Mouse (Mus musculus) heart, embryonic 14.5 days (tissue): ENCODE data around the gene Mettl16. TPM values are rescaled to one million over a fixed set of nuclear protein-coding genes. Genes with fewer than 3 reads are reported as not detected.

Experiments
- ATAC-seq: fragments of 200-750 bp; cut with Nextera tagmentation; 2 replicates; pipeline ENCODE4 v1.8.0; 2017; ENCODE audit warnings: low read depth, moderate TSS enrichment; ENCODE audit not compliant: insufficient number of reproducible peaks, insufficient read depth, low FRiP score
- H3K27ac ChIP-seq, 2 experiments: fragments of 200-500 bp in 1 of 2; fragments of 300-500 bp in 1 of 2; sonication (generic) in 1 of 2; replicated peaks in 1 of 2; 2 replicates each; pipeline ENCODE4 v1.5.1; 2012 to 2014; ENCODE audit warnings: low read depth in 2 of 2, low read length in 2 of 2, control low read depth in 1 of 2, mild to moderate bottlenecking in 1 of 2, mixed read lengths in 1 of 2; ENCODE audit not compliant: control insufficient read depth in 1 of 2, insufficient read depth in 1 of 2
- H3K27me3 ChIP-seq: fragments of 300-500 bp; sonication (generic); 2 replicates; pipeline ENCODE4 v1.6.1; 2014; ENCODE audit warnings: mild to moderate bottlenecking, low read length, control low read depth; ENCODE audit not compliant: control insufficient read depth, insufficient read depth
- H3K36me3 ChIP-seq: fragments of 300-500 bp; sonication (generic); 2 replicates; pipeline ENCODE4 v1.6.1; 2014; ENCODE audit warnings: mild to moderate bottlenecking, control low read depth, low read length, mixed read lengths; ENCODE audit not compliant: control insufficient read depth, insufficient read depth
- H3K4me1 ChIP-seq, 2 experiments: fragments of 200-500 bp in 1 of 2; fragments of 300-500 bp in 1 of 2; sonication (generic) in 1 of 2; 2 replicates each; pipeline ENCODE4 v1.6.1; 2012 to 2014; ENCODE audit warnings: low read length in 2 of 2, control low read depth in 1 of 2, mixed read lengths in 1 of 2; ENCODE audit not compliant: control insufficient read depth in 2 of 2, insufficient read depth in 2 of 2
- H3K4me2 ChIP-seq: fragments of 300-500 bp; sonication (generic); 2 replicates; pipeline ENCODE4 v1.6.1; 2014; ENCODE audit warnings: mild to moderate bottlenecking, low read length
- H3K4me3 ChIP-seq, 2 experiments: fragments of 200-500 bp in 1 of 2; fragments of 300-500 bp in 1 of 2; sonication (generic) in 1 of 2; 2 replicates each; pipeline ENCODE4 v1.5.1; 2012 to 2014; ENCODE audit warnings: low read length in 2 of 2, mild to moderate bottlenecking in 2 of 2, control low read depth in 1 of 2, low read depth in 1 of 2, moderate library complexity in 1 of 2; ENCODE audit not compliant: control insufficient read depth in 1 of 2, insufficient read depth in 1 of 2
- H3K9ac ChIP-seq: fragments of 300-500 bp; sonication (generic); 2 replicates; pipeline ENCODE4 v1.6.1; 2014; ENCODE audit warnings: mild to moderate bottlenecking, low read length
- H3K9me3 ChIP-seq: fragments of 300-500 bp; sonication (generic); 2 replicates; pipeline ENCODE4 v1.6.1; 2016; ENCODE audit warnings: low read length, control low read depth; ENCODE audit not compliant: control insufficient read depth
- WGBS: fragments of 180-500 bp; shearing (Covaris S2); extraction: QIAGEN DNeasy Blood & Tissue Kit; methylation state at CpG from one replicate; pipeline ENCODE4 v1.1.7; 2014; 5-methylcytosine and 5-hydroxymethylcytosine counted together
- polyA plus RNA-seq: library from polyadenylated mRNA; unstranded; fragments of >200 nt; fragmentation: Nextera tagmentation; extraction: Ambion mirVana; gene quantifications from 2 replicates; pipeline ENCODE4 v1.2.1, GENCODE M21; 2014

Mettl16 gene
- polyA plus RNA-seq, 1 experiment from 2014 or later = 20.3 TPM

DNA sequence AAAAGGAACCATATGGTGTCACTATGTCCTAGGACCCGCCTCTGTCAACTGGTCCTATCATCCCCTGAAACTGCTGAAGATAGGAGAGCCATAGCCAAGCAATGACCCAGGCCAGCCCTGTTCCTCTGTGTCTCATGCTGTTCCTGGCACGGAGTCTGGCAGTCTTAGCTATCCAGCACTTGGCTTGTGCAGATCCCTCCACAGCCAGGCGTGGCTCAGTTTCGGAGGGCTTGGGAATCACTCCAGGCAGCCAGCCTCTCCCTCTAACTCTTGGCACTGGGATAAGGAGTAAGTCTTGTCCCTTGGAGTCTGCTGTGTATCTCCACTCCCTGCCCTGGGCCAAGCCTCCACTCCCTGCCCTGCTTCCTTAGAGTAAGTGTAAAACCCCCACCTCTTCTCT is 96.0 kb downstream of the Mettl16 start:
- H3K27ac ChIP-seq = 0 out of 4 replicates have a peak overlapping the region, but pooled peaks of 1 of the 2 experiments have one; percentile 38
- no peak overlapping the region for H3K4me2 ChIP-seq
- no peak overlapping the region for H3K4me3 ChIP-seq
- 71% methylated on average over 4 of the region's 4 CpGs for WGBS
- no peaks in the 10 kb centered on the region for H3K9me3 ChIP-seq
- peaks cover 16% of the 10 kb centered on the region; the same call in 1 of the 2 replicates for H3K36me3 ChIP-seq
- ATAC-seq = no peak; the same call in 1 of the 2 replicates
- peaks cover 17 to 32% of the 10 kb centered on the region in 2 experiments for H3K4me1 ChIP-seq
- H3K27me3 ChIP-seq = no peaks in the 10 kb centered on the region
- H3K9ac ChIP-seq = no peak overlapping the region

GRCm38 (mm10) chr11:74867181-74867580 is 96.6 kb downstream of the Mettl16 start:
- no peak overlapping the region for H3K9ac ChIP-seq
- 70% methylated on average over 2 of the region's 2 CpGs for WGBS
- no peaks in the 10 kb centered on the region for H3K9me3 ChIP-seq
- no peaks in the 10 kb centered on the region for H3K27me3 ChIP-seq
- no peak for ATAC-seq
- H3K4me1 ChIP-seq = peaks cover 15 to 29% of the 10 kb centered on the region in 2 experiments
- 0 out of 4 replicates have a peak overlapping the region, but pooled peaks of 1 of the 2 experiments have one; percentile 17 for H3K27ac ChIP-seq
- H3K4me2 ChIP-seq = no peak overlapping the region
- no peak overlapping the region for H3K4me3 ChIP-seq
- H3K36me3 ChIP-seq = peaks cover 16% of the 10 kb centered on the region; the same call in 1 of the 2 replicates

- no peaks in the 10 kb centered on the region for H3K27me3 ChIP-seq
- peaks cover 13 to 22% of the 10 kb centered on the region in 2 experiments for H3K4me1 ChIP-seq
- H3K9ac ChIP-seq = no peak overlapping the region
- H3K9me3 ChIP-seq = no peaks in the 10 kb centered on the region
- H3K4me3 ChIP-seq = no peak overlapping the region
- no peak for ATAC-seq
- peaks cover 16% of the 10 kb centered on the region; the same call in 1 of the 2 replicates for H3K36me3 ChIP-seq
- no peak overlapping the region for H3K4me2 ChIP-seq
- H3K27ac ChIP-seq = no peak overlapping the region
- 85% methylated on average over 13 of the region's 13 CpGs for WGBS
These were observed 97.6 kb downstream of the Mettl16 start for GRCm38 (mm10) chr11:74868046-74868760.

- Histone ChIP-seq H3K9ac (no peak overlapping the region), H3K27ac (no peak overlapping the region), H3K4me1 (peaks cover 4 to 9% of the 10 kb centered on the region in 2 experiments; a peak in 3 of 4 replicates), H3K27me3 (no peaks in the 10 kb centered on the region), H3K4me3 (no peak overlapping the region), H3K36me3 (peaks cover 16% of the 10 kb centered on the region; the same call in 1 of the 2 replicates), H3K9me3 (no peaks in the 10 kb centered on the region), H3K4me2 (no peak overlapping the region)
- ATAC-seq = no peak
- WGBS = 85% methylated on average over 6 of the region's 6 CpGs
These were observed 99.0 kb downstream of the Mettl16 start for GRCm38 (mm10) chr11:74869603-74870002.

GRCm38 (mm10) chr11:74870544-74870943 is 99.9 kb downstream of the Mettl16 start:
- Histone ChIP-seq H3K4me2 (no peak overlapping the region), H3K9me3 (no peaks in the 10 kb centered on the region), H3K27ac (no peak overlapping the region), H3K9ac (no peak overlapping the region), H3K4me3 (no peak overlapping the region), H3K4me1 (peaks cover 6 to 8% of the 10 kb centered on the region in 2 experiments), H3K27me3 (no peaks in the 10 kb centered on the region), H3K36me3 (peaks cover 16% of the 10 kb centered on the region; the same call in 1 of the 2 replicates)
- no peak for ATAC-seq
- 74% methylated on average over 4 of the region's 4 CpGs for WGBS

DNA sequence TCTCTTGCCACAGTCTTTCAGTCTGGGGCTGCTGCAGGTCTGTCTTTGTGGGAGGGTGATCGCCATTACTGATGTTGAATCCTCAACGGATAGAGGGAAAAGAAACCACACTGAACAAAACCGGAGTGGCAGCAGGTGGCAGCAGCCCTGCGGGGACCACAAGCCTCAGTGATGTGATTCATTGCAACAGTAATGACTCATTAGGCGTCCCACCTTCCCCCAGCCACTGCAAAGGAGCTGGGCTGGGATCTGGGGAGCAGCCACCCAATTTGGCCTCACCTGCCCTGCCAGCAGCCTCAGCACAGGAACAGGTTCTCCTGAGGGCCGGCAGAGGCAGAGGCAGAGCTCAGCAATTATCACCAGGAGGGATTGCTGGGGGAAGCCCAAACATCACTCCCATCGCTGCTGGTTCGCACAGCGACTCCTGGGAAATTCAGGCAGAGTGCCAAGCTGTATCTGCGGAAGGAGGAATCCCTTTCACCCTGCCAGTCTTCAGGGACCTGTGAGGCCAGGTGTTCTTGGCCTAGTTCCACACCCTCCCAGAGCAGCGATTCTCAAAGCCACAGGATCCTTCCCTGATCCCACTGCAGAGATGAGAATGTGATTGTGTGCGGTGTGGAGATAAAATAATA is 100.5 kb downstream of the Mettl16 start:
- Histone ChIP-seq H3K27me3 (no peaks in the 10 kb centered on the region), H3K4me1 (peaks cover 6 to 8% of the 10 kb centered on the region in 2 experiments), H3K36me3 (peaks cover 16% of the 10 kb centered on the region; the same call in 1 of the 2 replicates), H3K9ac (0 out of 2 replicates have a peak overlapping the region, but pooled peaks have one; percentile 31), H3K27ac (0 out of 4 replicates have a peak overlapping the region, but pooled peaks of 1 of the 2 experiments have one; percentile 30), H3K4me2 (no peak overlapping the region), H3K4me3 (no peak overlapping the region), H3K9me3 (no peaks in the 10 kb centered on the region)
- ATAC-seq = no peak
- WGBS = 29% methylated on average over 12 of the region's 12 CpGs

GRCm38 (mm10) chr11:74874630-74875029 is 104.0 kb downstream of the Mettl16 start:
- H3K27ac ChIP-seq = no peak overlapping the region
- peaks cover 10 to 13% of the 10 kb centered on the region in 2 experiments for H3K4me1 ChIP-seq
- H3K4me3 ChIP-seq = no peak overlapping the region

More at GRCm38 (mm10) chr11:74874630-74875029, 104.0 kb downstream of the Mettl16 start:
- H3K9me3 ChIP-seq = no peaks in the 10 kb centered on the region
- H3K36me3 ChIP-seq = no peaks in the 10 kb centered on the region
- ATAC-seq = no peak
- no peaks in the 10 kb centered on the region for H3K27me3 ChIP-seq
- WGBS = 81% methylated on average over 3 of the region's 3 CpGs
- no peak overlapping the region for H3K4me2 ChIP-seq
- no peak overlapping the region for H3K9ac ChIP-seq
